Mouse (Mus musculus) spleen, postnatal 4 days (tissue): Measurements from ENCODE around the gene Bhlhe41.

ENCODE experiments used
- DNase-seq, 2 experiments: peaks; one replicate each; pipeline ENCODE4 v3.0.0; 2022; ENCODE audit warnings: low spot score in 2 of 2

Bhlhe41 gene

DNA sequence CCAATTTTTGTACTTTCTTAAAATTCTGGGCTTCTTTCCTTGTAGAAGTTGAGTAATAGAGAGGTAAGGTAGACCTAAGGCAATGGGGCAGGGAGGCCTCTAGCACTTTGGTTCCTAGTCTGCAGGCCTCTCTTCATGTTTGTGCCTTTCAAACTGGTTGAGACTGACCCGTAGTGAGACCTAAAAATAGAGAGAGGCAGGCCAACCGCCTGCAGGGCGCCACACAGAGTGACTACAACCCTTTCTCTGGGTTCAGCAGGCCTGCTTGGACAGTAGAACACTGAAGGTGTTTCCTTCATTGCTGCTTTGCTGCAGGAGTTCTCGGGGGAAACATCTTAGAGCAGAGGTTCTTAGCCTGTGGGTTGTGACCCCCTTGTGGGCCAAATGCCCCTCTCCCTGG is 5.6 kb upstream of the Bhlhe41 start:
- DNase-seq = no peak

DNA sequence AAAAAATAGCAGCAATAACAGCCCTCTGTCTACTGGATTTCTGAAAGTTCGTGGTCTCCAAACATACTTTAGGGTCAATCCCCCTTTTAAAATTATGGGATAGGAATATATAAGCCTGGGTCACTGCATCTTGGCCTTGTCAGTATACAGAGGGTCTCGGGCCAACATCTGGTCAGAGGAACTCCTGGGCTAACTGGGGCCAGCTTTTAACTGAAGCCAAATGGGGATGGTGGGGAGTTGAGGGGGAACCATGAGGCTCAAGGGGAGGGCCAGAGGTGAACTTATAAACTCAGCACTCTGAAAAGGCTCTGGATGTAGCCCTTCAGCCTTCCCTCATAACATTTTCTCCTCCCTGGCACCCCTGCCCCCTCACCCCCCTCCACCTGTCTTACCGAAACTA is 1.8 kb upstream of the Bhlhe41 start:
- no peak for DNase-seq

DNA sequence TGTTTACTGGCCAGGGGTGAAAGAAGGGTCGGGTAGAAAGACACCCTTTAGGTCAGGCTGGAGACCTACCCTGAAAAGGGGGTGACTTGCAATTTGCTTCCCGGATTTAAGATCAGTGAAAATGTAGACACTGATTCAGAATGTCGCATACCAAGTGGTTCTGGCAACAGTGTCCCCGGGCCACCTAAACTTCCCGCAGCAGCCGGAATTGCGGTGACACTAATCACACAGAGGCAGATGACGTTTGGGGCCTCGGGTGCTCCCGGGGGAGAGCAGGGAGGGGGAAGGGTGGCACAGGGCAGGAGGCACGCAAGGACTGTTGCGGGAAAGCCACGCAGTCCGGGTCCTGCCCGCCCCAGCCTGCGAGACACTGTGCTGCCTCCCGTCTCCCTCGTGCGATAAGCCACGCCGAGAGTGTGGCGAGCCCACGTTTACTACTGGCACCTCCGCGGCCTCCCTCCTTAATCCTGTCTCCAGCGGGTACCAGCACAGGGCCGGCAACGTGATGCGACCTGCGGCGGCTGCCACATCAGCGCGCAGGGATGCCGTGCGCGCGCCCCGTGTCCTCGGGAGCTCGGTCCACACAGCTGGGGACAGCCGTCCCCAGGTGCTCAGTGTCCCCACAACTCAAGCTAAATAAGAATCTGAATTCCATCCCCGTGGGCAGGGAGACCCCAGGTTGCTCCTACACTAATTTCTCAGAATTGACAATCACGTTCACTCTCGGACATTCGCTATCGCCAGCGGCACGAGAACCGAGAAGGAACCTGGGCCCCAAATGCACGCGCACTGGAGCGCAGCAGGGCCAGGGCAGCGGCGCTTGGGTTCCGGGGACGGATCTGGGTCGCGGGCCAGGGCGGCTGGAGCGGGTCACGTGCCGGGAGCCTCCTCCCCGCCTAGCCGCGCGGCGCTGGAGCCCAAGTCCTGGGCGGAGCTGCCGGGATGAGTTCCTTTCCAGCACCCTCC is 811 bp upstream of the Bhlhe41 start:
- DNase-seq = peak; percentile 24 to 72

DNA sequence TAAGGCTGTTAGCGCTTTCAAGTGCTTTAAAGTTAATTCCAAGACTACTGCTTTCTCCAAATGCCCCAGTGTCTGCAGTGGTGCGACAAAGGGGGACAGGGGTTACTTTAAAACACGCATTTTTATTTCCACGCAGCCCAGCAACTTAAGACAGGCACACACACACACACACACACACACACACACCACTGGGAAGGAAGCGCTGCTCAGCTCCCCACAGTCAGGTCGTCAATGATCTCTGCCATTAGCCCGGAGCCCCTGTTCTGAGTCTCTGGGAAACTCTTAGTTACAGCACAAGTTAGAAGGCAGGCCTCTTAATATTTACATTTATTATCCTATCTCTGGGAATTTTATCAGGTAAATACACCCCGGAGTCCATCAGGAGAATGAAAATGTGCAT is 1.2 kb downstream of the Bhlhe41 start:
- no peak for DNase-seq

DNA sequence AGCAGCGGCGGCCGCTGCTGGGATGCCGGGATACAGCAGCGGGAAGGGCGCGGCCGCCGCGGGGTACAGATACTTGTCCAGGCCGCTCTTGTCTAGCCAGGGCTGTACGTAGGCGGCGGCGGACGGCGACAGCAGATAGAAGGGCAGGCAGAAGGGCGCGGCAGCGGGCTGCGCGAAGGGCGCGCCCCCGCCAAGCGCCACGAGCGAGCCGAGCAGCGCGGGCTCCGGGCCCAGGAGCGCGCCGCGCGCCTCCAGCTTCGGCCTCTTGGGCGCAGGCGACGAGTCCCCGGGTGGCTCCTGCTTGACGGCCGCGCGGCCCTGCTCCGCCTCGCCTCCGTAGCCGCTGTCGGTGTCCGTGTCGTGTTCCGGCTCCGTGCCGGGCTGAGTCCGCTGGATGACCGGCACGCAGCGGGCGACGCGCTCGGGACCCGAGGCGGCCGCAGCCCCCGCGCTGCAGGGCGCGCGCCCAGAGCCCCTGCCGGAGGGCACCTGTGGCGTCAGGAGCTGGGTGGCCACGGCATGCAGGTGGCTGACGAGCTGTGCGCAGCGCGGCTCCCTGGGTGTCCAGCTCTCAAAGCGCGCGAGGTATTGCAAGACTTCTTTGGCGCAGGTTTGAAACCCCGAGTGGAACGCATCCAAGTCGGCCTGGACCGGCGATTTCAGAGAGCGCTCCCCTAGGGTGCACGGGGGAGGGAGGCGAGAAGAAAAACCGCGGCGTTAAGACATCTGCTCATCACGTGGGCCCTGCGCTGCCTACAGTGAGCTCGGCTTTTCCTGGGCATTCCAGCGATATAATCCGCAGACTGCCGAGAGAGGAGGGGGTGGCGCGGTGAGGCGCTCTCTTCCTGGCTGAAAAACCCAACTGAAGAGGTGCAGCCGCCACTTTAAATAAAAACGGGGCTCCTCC is 2.0 kb downstream of the Bhlhe41 start:
- DNase-seq = peak; percentile 30 to 74

DNA sequence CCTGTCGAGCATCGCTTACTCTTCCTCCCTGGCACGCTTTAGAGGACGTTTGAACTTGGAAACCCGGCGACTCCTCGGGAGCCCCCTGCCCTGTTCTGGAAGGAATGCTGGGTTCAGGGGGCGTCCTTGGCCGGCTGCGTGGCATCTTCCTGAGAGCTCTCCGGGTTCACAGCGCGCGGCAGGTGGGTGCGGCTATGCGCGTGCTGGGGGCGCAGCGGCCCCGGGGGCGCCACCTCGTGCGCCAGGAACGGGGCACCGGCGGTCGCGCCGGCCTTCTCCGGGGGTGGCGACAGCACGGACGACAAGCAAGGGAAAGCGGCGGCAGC is 2.7 kb downstream of the Bhlhe41 start:
- peak; percentile 19 to 66 for DNase-seq

DNA sequence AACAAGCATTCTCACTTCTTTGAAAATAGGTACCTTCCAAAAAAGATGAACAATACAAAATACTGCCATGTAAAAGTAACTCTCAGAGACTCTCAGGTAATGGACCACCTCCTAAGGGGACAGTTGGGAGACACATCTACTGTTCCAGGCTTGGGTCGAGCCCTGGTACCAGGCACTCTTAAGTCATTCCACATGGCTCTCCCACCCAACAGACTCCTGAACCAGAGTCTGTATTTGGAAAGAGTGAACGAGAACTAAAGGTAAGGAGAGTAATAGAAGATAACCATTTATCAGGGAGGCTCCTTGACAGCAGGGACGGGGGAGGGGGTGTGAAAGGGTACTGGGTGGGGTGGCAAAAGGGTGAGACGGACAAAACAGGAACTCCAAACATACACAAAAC is 3.0 kb downstream of the Bhlhe41 start:
- DNase-seq = no peak

DNA sequence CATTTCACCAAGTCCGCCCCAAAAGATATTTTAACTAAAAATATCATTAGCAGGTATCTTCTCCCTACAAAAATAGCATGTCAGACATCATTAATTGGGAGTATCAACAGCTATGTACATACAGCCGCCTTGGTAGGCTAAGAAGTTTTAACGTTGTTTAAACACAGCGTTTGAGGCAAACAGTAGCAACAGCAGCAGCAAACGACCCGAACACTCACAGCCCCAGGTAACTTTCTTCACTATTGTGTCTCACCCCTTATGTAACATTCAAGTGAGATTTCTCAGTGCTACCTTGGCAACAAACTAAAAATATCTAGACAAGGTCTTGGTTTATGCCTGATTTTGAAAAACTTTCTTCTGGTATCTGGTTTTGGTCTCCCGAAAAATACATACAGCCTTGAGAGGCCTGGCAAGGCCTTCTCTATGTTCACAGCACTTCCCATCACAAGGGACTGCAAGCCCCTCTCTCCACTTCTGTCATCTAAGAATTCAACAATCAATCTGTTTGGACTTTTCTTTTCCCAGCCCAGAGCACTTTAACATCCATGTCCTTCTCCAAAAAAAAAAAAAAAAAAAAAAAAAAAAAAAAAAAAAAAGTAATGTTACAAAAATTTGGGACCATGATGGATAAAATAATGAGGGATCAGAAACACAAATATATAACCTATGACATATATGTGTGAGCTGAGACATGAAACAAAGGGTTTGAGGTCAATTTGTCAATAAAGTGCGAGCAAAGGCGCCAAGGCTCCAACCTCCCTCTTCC is 3.7 kb downstream of the Bhlhe41 start:
- no peak for DNase-seq

DNA sequence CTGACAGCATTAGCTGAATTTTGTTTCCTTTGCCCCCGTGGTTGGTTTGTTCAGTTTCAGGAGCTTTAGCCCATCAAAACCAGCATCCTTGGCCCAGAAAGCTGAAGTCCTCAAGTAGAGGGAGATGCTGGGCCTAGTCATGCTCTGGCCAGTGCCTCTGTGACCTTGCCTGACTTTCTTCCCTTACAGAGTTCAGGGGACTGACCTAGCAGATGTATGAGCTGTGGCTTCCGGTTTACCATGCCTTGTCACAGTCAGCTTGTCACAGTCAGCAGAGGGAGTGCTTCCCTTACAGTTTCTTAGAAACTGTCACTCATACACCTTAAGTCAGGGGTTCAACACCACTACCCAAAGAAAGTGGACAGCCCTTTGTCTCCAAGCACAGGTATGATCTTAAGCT is 5.0 kb downstream of the Bhlhe41 start:
- peak in 1 of 2 experiments; percentile 24 for DNase-seq

DNA sequence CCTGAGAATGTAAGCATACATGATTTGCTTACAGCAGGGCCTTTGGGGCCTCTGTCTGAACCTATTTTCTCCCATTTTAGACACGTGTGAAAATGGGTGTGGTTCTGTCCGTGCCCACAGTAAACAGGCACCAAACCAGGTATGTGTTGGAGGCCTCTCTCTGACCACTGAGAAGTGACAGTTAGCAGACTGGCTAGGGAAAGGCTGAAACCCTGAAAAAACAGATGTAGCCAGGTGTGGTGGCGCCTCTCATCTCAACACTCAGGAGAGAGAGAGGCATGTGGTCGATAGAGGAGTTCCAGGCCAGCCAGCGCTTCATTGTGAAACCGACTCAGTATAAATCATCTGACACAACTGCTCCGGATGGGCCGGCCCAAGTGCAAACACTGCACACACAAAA is 6.9 kb downstream of the Bhlhe41 start:
- DNase-seq = no peak

DNA sequence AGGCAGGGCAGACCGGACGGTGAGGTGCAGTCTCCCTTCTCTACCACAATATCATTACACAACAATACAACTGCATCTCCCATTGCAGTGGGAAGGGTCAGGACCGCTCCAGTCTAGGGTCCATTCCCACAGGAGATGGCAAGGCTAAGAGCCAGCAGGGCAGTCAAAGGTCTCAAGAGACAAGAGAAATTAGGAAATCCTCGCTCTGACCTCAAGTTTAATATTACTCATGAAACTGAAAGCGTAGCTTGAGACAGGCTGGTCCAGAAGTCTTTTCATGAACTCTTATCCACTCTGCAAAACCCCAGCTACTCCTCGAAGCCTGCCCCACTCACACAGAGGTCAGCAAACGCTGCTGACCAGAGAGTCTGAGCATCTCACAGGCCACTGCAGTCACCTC is 7.9 kb downstream of the Bhlhe41 start:
- no peak for DNase-seq

DNA sequence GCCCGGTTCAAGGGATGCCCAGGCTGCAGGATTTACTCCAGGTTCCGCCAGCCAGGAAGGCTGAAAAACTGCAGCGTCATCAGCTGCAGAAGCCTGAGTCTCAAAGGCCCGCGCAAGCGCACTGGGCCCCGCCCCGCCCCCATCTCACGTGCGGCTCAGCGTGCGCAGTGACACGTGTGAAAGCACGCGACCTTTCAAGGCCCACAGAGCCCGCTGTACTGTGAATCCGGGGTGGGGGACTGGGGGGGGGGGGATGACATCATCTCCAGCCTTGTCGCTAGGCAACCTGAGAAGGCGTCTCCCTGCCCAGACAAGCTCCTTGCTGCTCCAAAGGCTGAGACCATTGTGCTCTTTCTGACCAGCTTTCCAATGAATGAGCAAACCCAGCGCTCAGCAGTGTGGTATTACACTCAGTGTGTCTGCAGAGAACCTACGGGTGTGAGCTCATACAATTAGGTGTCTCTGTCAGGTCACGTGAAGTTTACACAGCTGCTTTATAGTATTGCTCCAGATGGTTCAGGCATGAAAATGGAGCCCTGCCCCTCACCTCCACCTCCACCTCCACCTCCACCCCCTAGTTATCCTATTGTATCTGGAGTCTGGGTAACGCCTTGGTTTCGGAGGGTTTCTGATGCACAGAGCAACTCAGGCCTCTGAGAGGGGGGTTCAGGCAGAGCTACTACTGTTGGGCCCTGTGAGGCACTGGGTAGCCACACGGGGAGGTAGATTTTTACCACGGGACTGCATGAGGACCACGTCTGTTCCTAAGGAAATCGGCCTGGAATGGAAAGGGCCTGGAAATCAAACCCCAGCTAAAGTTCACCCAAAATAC is 9.4 kb downstream of the Bhlhe41 start:
- DNase-seq = peak; percentile 75 to 88

DNA sequence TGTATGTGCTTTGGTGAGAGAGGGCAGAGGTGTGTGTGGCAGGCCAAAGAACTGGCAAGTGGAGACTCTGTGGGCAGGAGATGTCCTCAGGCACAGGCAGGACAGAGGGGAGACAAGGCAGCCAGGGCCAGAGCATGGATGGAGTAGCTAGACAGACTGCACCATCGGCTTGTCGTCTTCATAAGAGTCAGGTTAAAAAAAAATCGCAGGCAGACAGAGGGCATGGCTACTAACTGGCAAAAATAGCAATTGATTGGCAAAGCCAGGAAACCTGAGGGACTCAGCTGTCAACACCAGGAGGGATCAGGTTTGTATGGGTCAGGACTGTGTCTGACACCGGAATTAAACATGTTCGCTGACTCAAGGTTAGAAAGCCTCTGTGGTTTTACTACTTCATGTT is 10.6 kb downstream of the Bhlhe41 start:
- no peak for DNase-seq

DNA sequence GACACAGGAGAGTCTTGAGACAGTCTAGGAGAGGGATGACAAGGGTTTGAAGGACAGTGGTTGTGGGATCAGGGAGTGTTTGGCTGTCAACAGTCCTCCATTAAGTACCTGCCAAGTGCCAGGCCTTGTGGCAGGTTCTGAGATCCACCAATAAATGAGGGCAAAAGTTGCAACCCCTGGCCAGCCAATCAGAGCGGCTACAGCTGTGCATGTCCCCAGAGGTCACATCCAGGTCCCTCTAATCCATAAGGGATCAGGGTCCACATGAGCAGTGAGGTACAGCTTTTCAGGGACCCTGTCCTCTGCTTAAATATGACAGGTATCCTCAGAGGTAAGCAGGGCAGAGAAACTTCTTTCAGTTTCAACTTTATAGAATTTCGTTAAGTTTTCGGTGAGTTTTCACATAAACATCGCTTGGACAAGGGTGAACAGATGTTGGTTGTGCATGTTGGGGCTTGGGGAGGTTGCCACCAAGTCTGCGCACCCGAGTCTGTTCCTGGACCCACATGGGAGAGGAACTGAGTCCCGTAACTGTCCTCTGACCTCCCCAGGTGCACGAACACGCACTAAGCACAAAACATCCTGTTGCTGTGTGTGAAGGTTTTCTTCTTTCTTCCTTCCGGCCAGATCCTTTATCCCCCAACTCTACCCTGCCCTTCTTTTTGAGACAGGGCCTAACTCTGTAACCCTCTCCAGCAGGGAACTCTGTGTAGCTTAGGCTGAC is 11.8 kb downstream of the Bhlhe41 start:
- DNase-seq = no peak

DNA sequence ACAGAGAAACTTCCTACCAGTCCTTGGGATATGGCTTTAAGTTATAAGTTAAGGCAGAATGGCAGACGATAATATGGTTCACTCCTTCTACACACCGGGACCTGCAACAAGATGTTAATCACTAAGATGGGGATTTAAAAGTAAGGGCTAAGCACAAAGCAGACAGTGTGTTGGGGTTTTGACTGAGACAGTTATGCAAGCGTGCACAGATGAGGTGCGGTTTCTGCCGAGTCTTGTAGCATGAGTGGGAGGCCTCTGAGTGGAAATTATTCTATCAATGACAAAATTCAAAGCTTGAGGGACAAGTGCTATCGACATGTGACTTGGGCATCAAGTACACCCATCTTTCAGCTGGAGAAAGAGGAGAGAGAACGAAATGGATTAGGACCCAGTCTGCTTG is 12.7 kb downstream of the Bhlhe41 start:
- no peak for DNase-seq

DNA sequence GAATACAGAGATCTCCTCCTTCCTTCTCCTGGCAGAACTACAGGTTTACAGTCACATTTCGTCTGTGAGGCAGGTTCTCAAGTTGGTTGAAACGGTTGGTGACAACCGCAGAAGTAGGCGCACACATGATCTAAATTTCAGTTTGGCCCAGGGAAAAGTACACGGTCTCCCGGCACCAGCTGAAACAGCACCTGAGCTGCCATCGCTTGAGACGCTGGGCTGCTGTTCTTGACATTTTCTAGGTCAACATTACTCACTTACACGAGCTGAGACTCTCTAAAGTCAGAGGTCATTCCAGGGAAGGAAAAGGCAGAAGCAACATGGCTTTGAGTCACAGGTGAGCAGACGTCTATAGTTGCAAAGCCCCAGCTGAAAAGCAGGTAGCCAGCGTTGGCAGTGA is 13.4 kb downstream of the Bhlhe41 start:
- no peak for DNase-seq

DNA sequence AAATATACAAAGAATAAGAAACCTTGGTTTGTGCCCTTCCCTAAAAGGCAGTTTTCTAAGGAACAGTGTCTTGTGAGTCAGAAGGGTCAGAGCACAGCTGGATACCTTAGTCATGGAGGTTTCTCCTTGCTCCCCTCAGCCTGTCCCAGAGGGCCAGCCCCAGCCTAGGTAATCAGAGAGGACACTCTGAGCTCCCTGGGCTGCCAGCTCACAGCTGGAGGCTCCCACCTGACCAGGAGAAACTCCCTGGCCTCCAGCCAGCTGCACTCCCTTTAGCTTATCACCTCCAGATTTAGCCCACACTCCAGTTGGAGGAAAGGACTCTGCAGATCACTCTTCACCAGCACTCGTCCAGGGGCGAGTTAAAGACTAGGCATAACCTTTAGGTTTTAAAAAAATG is 14.6 kb downstream of the Bhlhe41 start:
- DNase-seq = no peak

DNA sequence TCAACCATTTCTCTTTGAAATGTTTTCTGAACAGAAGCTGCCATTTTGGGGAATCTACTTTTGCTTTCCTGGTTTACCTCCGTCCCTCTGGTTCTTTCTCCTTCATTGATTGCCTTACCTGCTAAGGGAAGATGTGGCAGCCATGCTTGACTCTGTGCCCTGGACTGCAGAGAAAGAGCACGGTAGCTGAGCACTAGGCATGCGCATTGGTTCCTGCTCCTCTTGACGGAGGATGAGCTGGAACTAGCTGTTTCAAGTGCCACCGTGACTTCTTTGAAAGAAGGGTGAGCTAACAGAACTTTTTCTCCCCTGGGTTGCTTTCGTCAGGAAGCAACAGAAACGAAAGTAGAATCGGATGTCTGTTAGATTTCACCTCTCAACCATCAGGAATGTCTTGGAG is 17.7 kb downstream of the Bhlhe41 start:
- DNase-seq = no peak

DNA sequence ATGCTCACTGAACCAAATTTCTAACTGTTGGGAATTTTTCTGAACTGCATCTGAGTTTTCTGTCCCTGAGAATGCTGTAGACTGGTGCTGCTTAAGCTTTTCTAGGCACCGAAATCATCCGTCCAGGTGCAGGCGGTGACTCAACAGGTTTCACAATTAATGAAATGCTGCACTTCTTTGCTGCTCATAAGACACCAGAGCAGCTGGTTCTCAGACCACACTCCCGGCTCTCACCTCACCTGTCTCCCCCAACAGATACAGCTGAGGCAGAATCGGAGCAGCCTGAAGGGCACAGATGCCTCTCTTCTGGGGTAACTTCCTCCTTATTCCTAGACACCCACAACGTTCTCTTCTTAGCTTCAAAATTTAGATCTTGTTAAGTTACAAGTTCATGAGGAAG is 18.4 kb downstream of the Bhlhe41 start:
- DNase-seq = no peak

DNA sequence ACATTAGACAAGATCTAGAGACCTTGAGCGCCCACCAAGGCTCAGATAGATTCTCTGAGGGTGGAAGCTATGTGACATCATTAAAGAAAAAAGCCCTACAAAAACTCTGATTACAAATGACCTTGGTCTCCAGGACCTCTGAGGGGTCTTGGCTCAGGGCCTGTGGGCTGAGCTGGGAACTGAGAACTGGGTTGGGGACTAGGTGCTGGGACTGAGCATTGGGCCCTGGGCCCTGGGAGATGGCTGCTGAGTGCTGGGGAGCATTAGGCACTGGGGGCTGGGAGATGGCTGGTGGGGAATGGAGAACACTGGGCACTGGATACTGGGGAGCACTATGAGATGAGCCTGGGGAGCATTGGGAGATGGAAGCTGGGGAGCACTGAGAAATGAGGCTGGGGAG is 19.3 kb downstream of the Bhlhe41 start:
- DNase-seq = peak in 1 of 2 experiments; percentile 58
